Mouse (Mus musculus): ENCODE measurements around the gene Nfat5. TPM values are rescaled to one million over a fixed set of nuclear protein-coding genes. Genes with fewer than 3 reads are reported as not detected.
A peak's percentile ranks its signal among the peaks of the same experiment; 100 is the strongest.

The Nfat5 gene
- total and polyA plus RNA-seq, 2 experiments from 2014 or later, result 6.4 to 29.6 TPM

- H3K9me3 ChIP-seq (replicated peaks; ENCODE audit: control insufficient read depth, low read length), result no peaks in the 10 kb centered on the region
- no peak for TF ChIP-seq EP300 (IDR thresholded peaks at IDR 0.05; ENCODE audit: low read depth)
- peak; percentile 98 for TF ChIP-seq CTCF (IDR thresholded peaks at IDR 0.05; ENCODE audit: low read depth)
- ATAC-seq (ENCODE audit: insufficient read depth, low read depth) (peak; percentile 98), DNase-seq (ENCODE audit: low spot score) (peak; percentile 97)
- H3K36me3 ChIP-seq (replicated peaks; ENCODE audit: control insufficient read depth, insufficient read depth, low read length), result peaks cover 32% of the 10 kb centered on the region
- H3K27ac ChIP-seq (ENCODE audit: low read depth), result peak within 1 kb of the TSS; percentile 65
- H3K4me1 ChIP-seq (ENCODE audit: control insufficient read depth, insufficient read depth), result peaks cover 9% of the 10 kb centered on the region; the same call in 1 of the 2 replicates
- H3K4me3 ChIP-seq (ENCODE audit: low read depth, low read length), result peak within 1 kb of the TSS; percentile 62
- H3K4me2 ChIP-seq (ENCODE audit: low read depth, low read length), result peak within 1 kb of the TSS; percentile 87
- no peaks in the 10 kb centered on the region for H3K27me3 ChIP-seq (ENCODE audit: control insufficient read depth, insufficient read depth, low read length)
- under 1% methylated on average over 50 of the region's 50 CpGs for WGBS
- H3K9ac ChIP-seq (replicated peaks; ENCODE audit: low read depth, low read length), result peak within 1 kb of the TSS; percentile 80
Observed at GRCm38 (mm10) chr8:107424597-107425229, 131.4 kb downstream of the Nfat5 start, which contains the start of gene Nob1. TSS of gene Nob1 (minus strand) at chr8:107425051.

DNA sequence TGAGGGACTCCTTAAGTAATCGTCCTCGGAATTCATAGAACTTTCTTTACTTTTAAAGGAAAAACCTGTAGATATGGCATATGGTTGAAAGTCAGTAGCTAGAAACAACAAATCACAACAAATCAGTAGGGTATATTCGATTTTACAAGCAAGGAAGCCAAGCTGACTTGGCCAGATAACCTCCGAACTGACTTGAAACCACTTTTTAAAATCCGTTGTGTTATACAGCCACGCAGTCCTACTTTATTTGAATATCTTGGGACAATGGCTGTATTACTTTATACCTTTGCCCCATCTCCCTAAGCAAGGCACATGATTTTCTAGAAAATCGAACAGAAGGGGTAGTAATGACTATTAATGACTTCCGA, 131.9 kb downstream of the Nfat5 start:
- WGBS, result 45% methylated on average over 8 of the region's 8 CpGs
- peaks cover 9% of the 10 kb centered on the region; the same call in 1 of the 2 replicates for H3K4me1 ChIP-seq (ENCODE audit: control insufficient read depth, insufficient read depth)
- no peak for ATAC-seq (ENCODE audit: insufficient read depth, low read depth)
- H3K36me3 ChIP-seq (replicated peaks; ENCODE audit: control insufficient read depth, insufficient read depth, low read length), result peaks cover 27% of the 10 kb centered on the region
- peak overlapping the region; percentile 62; the same call in 1 of the 2 replicates for H3K4me3 ChIP-seq (ENCODE audit: low read depth, low read length)
- no peak overlapping the region for H3K27ac ChIP-seq (ENCODE audit: low read depth)
- no peaks in the 10 kb centered on the region for H3K9me3 ChIP-seq (replicated peaks; ENCODE audit: control insufficient read depth, low read length)
- no peak for TF ChIP-seq CTCF (IDR thresholded peaks at IDR 0.05; ENCODE audit: low read depth)
- no peak for TF ChIP-seq EP300 (IDR thresholded peaks at IDR 0.05; ENCODE audit: low read depth)
- no peaks in the 10 kb centered on the region for H3K27me3 ChIP-seq (ENCODE audit: control insufficient read depth, insufficient read depth, low read length)
- no peak overlapping the region for H3K9ac ChIP-seq (replicated peaks; ENCODE audit: low read depth, low read length)
- DNase-seq (ENCODE audit: low spot score), result no peak
- H3K4me2 ChIP-seq (ENCODE audit: low read depth, low read length), result peak overlapping the region; percentile 87; the same call in 1 of the 2 replicates

Other genes starting within 250 kb of the Nfat5 start
- 90.4 and 94.8 TPM in 2 replicates for gene Pdf, start 244.9 kb upstream of the Nfat5 start, total RNA-seq (2014; rRNA removed; ENCODE audit: low replicate concordance)
- gene Pdf, start 244.9 kb upstream of the Nfat5 start, polyA plus RNA-seq (2015; fragmentation: Nextera tagmentation; extraction: Ambion mirVana), result 55.9 and 59.7 TPM in 2 replicates
- 35.2 and 39.3 TPM in 2 replicates for gene Cog8, start 236.8 kb upstream of the Nfat5 start, total RNA-seq (2014; rRNA removed; ENCODE audit: low replicate concordance)
- gene Cog8, start 236.8 kb upstream of the Nfat5 start, polyA plus RNA-seq (2015; fragmentation: Nextera tagmentation; extraction: Ambion mirVana), result 21.7 and 22.0 TPM in 2 replicates
- gene Nip7, start 236.6 kb upstream of the Nfat5 start, total RNA-seq (2014; rRNA removed; ENCODE audit: low replicate concordance), result 13.4 and 14.0 TPM in 2 replicates
- 33.0 and 34.3 TPM in 2 replicates for gene Nip7, start 236.6 kb upstream of the Nfat5 start, polyA plus RNA-seq (2015; fragmentation: Nextera tagmentation; extraction: Ambion mirVana)
- not detected in 2 replicates for gene Tmed6, start 227.8 kb upstream of the Nfat5 start, total RNA-seq (2014; rRNA removed; ENCODE audit: low replicate concordance)
- gene Tmed6, start 227.8 kb upstream of the Nfat5 start, polyA plus RNA-seq (2015; fragmentation: Nextera tagmentation; extraction: Ambion mirVana), result not detected in 2 replicates
- 8.2 and 10.8 TPM in 2 replicates for gene Terf2, start 196.9 kb upstream of the Nfat5 start, total RNA-seq (2014; rRNA removed; ENCODE audit: low replicate concordance)
- gene Terf2, start 196.9 kb upstream of the Nfat5 start, polyA plus RNA-seq (2015; fragmentation: Nextera tagmentation; extraction: Ambion mirVana), result 7.3 and 8.5 TPM in 2 replicates
- 52.8 and 60.0 TPM in 2 replicates for gene Cyb5b, start 142.8 kb upstream of the Nfat5 start, total RNA-seq (2014; rRNA removed; ENCODE audit: low replicate concordance)
- 36.5 and 44.7 TPM in 2 replicates for gene Cyb5b, start 142.8 kb upstream of the Nfat5 start, polyA plus RNA-seq (2015; fragmentation: Nextera tagmentation; extraction: Ambion mirVana)
- 20.8 and 34.6 TPM in 2 replicates for gene Nqo1, start 109.7 kb downstream of the Nfat5 start, total RNA-seq (2014; rRNA removed; ENCODE audit: low replicate concordance)
- gene Nqo1, start 109.7 kb downstream of the Nfat5 start, polyA plus RNA-seq (2015; fragmentation: Nextera tagmentation; extraction: Ambion mirVana), result 19.7 and 19.9 TPM in 2 replicates
- gene Nob1, start 131.6 kb downstream of the Nfat5 start, total RNA-seq (2014; rRNA removed; ENCODE audit: low replicate concordance), result 9.4 and 26.1 TPM in 2 replicates
- 32.4 and 35.6 TPM in 2 replicates for gene Nob1, start 131.6 kb downstream of the Nfat5 start, polyA plus RNA-seq (2015; fragmentation: Nextera tagmentation; extraction: Ambion mirVana)
- 37.5 and 40.5 TPM in 2 replicates for gene Wwp2, start 142.9 kb downstream of the Nfat5 start, total RNA-seq (2014; rRNA removed; ENCODE audit: low replicate concordance)
- 18.4 and 20.4 TPM in 2 replicates for gene Wwp2, start 142.9 kb downstream of the Nfat5 start, polyA plus RNA-seq (2015; fragmentation: Nextera tagmentation; extraction: Ambion mirVana)

All from heart, postnatal 0 days (tissue).